Mouse (Mus musculus) brain, embryonic 18.5 days (tissue): ENCODE measurements at regions not wholly inside any gene's neighbourhood (a gene's known extent, or its start where the extent isn't known, plus 50 kb on each side); places are given as distances from the start of the nearest gene placed in this dataset.

Experiments
- DNase-seq: peaks from one replicate; pipeline ENCODE4 v3.0.0-alpha.2; 2012; ENCODE audit warnings: low read depth, low spot score

- no peak for DNase-seq
Measured at GRCm38 (mm10) chr5:64401737-64402136, 245.6 kb downstream of the Tbc1d1 start.

- no peak for DNase-seq
Measured at GRCm38 (mm10) chr5:64403077-64403981, 247.2 kb downstream of the Tbc1d1 start.

GRCm38 (mm10) chr5:64403982-64404345, 247.9 kb downstream of the Tbc1d1 start:
- no peak for DNase-seq

GRCm38 (mm10) chr5:64404512-64404911, 248.4 kb downstream of the Tbc1d1 start:
- no peak for DNase-seq

- no peak for DNase-seq
Measured at GRCm38 (mm10) chr5:64408938-64409337, 252.8 kb downstream of the Tbc1d1 start.

- no peak for DNase-seq
Measured at GRCm38 (mm10) chr5:64410621-64411020, 254.5 kb downstream of the Tbc1d1 start.

- DNase-seq, result no peak
Measured at GRCm38 (mm10) chr5:64414519-64414918, 258.4 kb downstream of the Tbc1d1 start.

- no peak for DNase-seq
Measured at GRCm38 (mm10) chr5:64419395-64419794, 263.3 kb downstream of the Tbc1d1 start.

- DNase-seq, result peak; percentile 8
Measured at GRCm38 (mm10) chr5:64422787-64423587, 266.9 kb downstream of the Tbc1d1 start.

GRCm38 (mm10) chr5:64428822-64429221, 272.7 kb downstream of the Tbc1d1 start:
- DNase-seq, result no peak

- DNase-seq, result no peak
Measured at GRCm38 (mm10) chr5:64430501-64430900, 274.4 kb downstream of the Tbc1d1 start.

GRCm38 (mm10) chr5:64431624-64432023, 275.5 kb downstream of the Tbc1d1 start:
- no peak for DNase-seq

GRCm38 (mm10) chr5:64433786-64434185, 277.7 kb downstream of the Tbc1d1 start:
- no peak for DNase-seq

GRCm38 (mm10) chr5:64435491-64435890, 279.4 kb downstream of the Tbc1d1 start:
- DNase-seq, result no peak

GRCm38 (mm10) chr5:64435958-64436357, 279.9 kb downstream of the Tbc1d1 start:
- DNase-seq, result no peak

GRCm38 (mm10) chr5:64437720-64438119, 281.6 kb downstream of the Tbc1d1 start:
- no peak for DNase-seq

- DNase-seq, result no peak
Measured at GRCm38 (mm10) chr5:64438446-64439134, 282.5 kb downstream of the Tbc1d1 start.

- DNase-seq, result no peak
Measured at GRCm38 (mm10) chr5:64447847-64448246, 291.7 kb downstream of the Tbc1d1 start.

- no peak for DNase-seq
Measured at GRCm38 (mm10) chr5:64452668-64453334, 296.7 kb downstream of the Tbc1d1 start.

- DNase-seq, result no peak
Measured at GRCm38 (mm10) chr5:64459807-64460206, 303.7 kb downstream of the Tbc1d1 start.

GRCm38 (mm10) chr5:64460891-64461290, 304.8 kb downstream of the Tbc1d1 start:
- DNase-seq, result no peak
